Mouse (Mus musculus) ES-Bruce4 (cell line): ENCODE data around the gene Actl6b.

Experiments used
- CTCF ChIP-seq: IDR thresholded peaks from one replicate; pipeline ENCODE4 v1.8.1; 2011; ENCODE audit warnings: low read depth, low read length
- EP300 ChIP-seq: IDR thresholded peaks from 2 replicates; pipeline ENCODE4 v1.6.1; 2011; ENCODE audit warnings: low read depth, low read length; ENCODE audit not compliant: insufficient read depth
- POLR2A ChIP-seq: IDR thresholded peaks from one replicate; pipeline ENCODE4 v1.8.1; 2011; ENCODE audit warnings: low read length; ENCODE audit not compliant: insufficient read depth

DNA sequence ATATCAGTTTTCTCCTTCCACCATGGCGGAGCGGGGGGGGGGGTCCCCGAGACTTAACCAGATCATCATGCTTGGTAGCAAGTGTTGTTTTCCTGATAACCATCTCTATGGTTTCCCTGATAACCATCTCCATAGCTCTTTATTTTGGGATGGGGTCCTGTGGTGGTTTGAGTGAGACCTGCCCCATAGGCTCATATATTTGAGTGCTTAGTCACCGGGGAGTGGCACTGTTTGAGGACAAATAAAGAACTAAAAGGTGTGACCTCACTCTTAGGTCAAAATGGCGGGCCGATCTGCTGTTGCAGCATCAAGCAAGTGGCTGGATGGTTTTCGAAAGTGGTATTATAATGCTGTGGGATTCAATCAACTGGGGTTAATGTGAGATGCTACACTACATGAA is 62.0 kb downstream of the Actl6b start:
- no peak for TF ChIP-seq CTCF
- no peak for TF ChIP-seq EP300
- no peak for TF ChIP-seq POLR2A
